Mouse (Mus musculus): Measurements from ENCODE around the gene Magea8. TPM values are rescaled to one million over a fixed set of nuclear protein-coding genes. Genes with fewer than 3 reads are reported as not detected.
"Not testable (repeated sequence)": the region's sequence is repeated elsewhere in the genome, so short reads cannot be mapped to it uniquely, and the experiment has no call there.

Magea8 gene
- polyA plus RNA-seq (2012), result not detected in 2 replicates

- TF ChIP-seq GATA1 (IDR thresholded peaks at IDR 0.05; ENCODE audit: low read length), result not testable (repeated sequence)
Observed at GRCm38 (mm10) chrX:154995750-154996149, at the start of gene Magea8. Gene Magea8, minus strand, starts transcription at chrX:154995850.

GRCm38 (mm10) chrX:154949405-154949804 lies 46.2 kb downstream of the Magea8 start, which contains the start of gene Magea3:
Gene Magea3, minus strand, starts transcription at chrX:154949505.
- TF ChIP-seq GATA1 (IDR thresholded peaks at IDR 0.05; ENCODE audit: low read length), result not testable (repeated sequence)

DNA sequence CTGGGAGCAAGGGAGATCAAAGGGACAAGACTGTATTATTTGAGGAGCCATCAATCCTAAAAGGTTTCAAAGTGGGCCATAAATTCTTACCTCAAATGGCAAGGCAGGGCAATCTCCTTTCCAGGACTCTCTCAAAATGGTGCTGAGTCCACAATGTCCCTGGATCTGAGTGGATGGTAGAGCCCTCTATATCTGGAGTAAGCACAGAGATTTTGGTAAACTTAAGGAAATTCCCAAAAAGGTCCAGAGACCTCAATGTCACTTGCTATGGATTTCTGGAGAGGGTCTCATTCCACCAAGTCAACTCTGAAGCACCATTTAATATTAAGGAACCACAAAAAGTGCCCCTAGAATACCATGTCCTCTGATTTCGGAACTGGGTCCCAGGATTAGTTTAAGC lies 59.8 kb downstream of the Magea8 start, which contains the start of gene Magea6:
Magea6 (minus strand) TSS at position 101 of the 400 bp plus-strand sequence.
- not testable (repeated sequence) for TF ChIP-seq GATA1 (IDR thresholded peaks at IDR 0.05; ENCODE audit: low read length)

Other genes with a start within 250 kb of the Magea8 start
- gene Cldn34b1, start 105.6 kb downstream of the Magea8 start, polyA plus RNA-seq (2012), result not detected in 2 replicates
- not detected in 2 replicates for gene Magea6, start 59.9 kb downstream of the Magea8 start, polyA plus RNA-seq (2012)
- not detected in 2 replicates for gene Magea3, start 46.3 kb downstream of the Magea8 start, polyA plus RNA-seq (2012)
- not detected in 2 replicates for gene Magea5, start 67.3 kb upstream of the Magea8 start, polyA plus RNA-seq (2012)
- not detected in 2 replicates for gene Magea1, start 93.9 kb upstream of the Magea8 start, polyA plus RNA-seq (2012)
- not detected in 2 replicates for gene Magea2, start 97.8 kb upstream of the Magea8 start, polyA plus RNA-seq (2012)
- not detected in 2 replicates for gene Cldn34b2, start 132.6 kb upstream of the Magea8 start, polyA plus RNA-seq (2012)
- gene Sat1, start 220.6 kb upstream of the Magea8 start, polyA plus RNA-seq (2012), result 1.7 and 11.1 TPM in 2 replicates

All from G1E-ER4 (cell line).